Mouse (Mus musculus) left cerebral cortex, postnatal 14 days (tissue): ENCODE measurements around the gene Kcnk10. TPM values are rescaled to one million over a fixed set of nuclear protein-coding genes. Genes with fewer than 3 reads are reported as not detected.

Experiments
- DNase-seq, 2 experiments: peaks; one replicate each; pipeline ENCODE4 v3.0.0; 2021 to 2022; ENCODE audit warnings: low spot score in 2 of 2, mixed read lengths in 1 of 2
- intact Hi-C: fragments of 180-260 bp; cut with DNase I; formaldehyde crosslinking; loops from one replicate; pipeline ENCODE4 v1.15.1; 2025
- total RNA-seq, 2 experiments: library from RNA; stranded (reverse); gene quantifications; 2 replicates each; pipeline ENCODE4 v1.2.3; 2021

Gene Kcnk10
- total RNA-seq, 2 experiments from 2014 or later, result 22.8 to 26.2 TPM

- intact Hi-C loops, result loop anchor here (5.0 kb wide), 3 partner anchors 37 to 117 kb away; no protein-coding TSS in a partner anchor
- peak; percentile 75 to 79 for DNase-seq
Observed at GRCm38 (mm10) chr12:98574353-98575194, 3.5 kb downstream of the Kcnk10 start.

- DNase-seq, result peak; percentile 80 to 89
- intact Hi-C loops, result loop anchor here (5.0 kb wide), 1 partner anchor 36 kb away; no protein-coding TSS in a partner anchor
Observed at GRCm38 (mm10) chr12:98573317-98574270, 4.5 kb downstream of the Kcnk10 start.

- DNase-seq, result no peak
- intact Hi-C loops, result loop anchor here (5.0 kb wide), 1 partner anchor 35 kb away; no protein-coding TSS in a partner anchor
Observed at GRCm38 (mm10) chr12:98571896-98572680, 6.0 kb downstream of the Kcnk10 start.

GRCm38 (mm10) chr12:98569380-98569779, 8.7 kb downstream of the Kcnk10 start:
- DNase-seq, result no peak
- intact Hi-C loops, result no loop called here

- DNase-seq, result no peak
- intact Hi-C loops, result no loop called here
Observed at GRCm38 (mm10) chr12:98567877-98568276, 10.2 kb downstream of the Kcnk10 start.

GRCm38 (mm10) chr12:98564383-98564782, 13.7 kb downstream of the Kcnk10 start:
- no peak for DNase-seq
- intact Hi-C loops, result no loop called here

GRCm38 (mm10) chr12:98563261-98563660, 14.8 kb downstream of the Kcnk10 start:
- intact Hi-C loops, result no loop called here

GRCm38 (mm10) chr12:98562341-98562977, 15.7 kb downstream of the Kcnk10 start:
- no peak for DNase-seq
- intact Hi-C loops, result no loop called here

More at GRCm38 (mm10) chr12:98563261-98563660, 14.8 kb downstream of the Kcnk10 start:
- DNase-seq, result no peak

- no peak for DNase-seq
- intact Hi-C loops, result no loop called here
Observed at GRCm38 (mm10) chr12:98560038-98560437, 18.1 kb downstream of the Kcnk10 start.

- intact Hi-C loops, result no loop called here
- DNase-seq, result no peak
Observed at GRCm38 (mm10) chr12:98557013-98557677, 21.0 kb downstream of the Kcnk10 start.

- intact Hi-C loops, result no loop called here
- no peak for DNase-seq
Observed at GRCm38 (mm10) chr12:98549981-98550380, 28.1 kb downstream of the Kcnk10 start.

GRCm38 (mm10) chr12:98548141-98548540, 30.0 kb downstream of the Kcnk10 start:
- intact Hi-C loops, result no loop called here
- DNase-seq, result no peak

- intact Hi-C loops, result no loop called here
- no peak for DNase-seq
Observed at GRCm38 (mm10) chr12:98545875-98546274, 32.2 kb downstream of the Kcnk10 start.

GRCm38 (mm10) chr12:98545251-98545560, 32.9 kb downstream of the Kcnk10 start:
- DNase-seq, result peak; percentile 77 to 87
- intact Hi-C loops, result no loop called here

GRCm38 (mm10) chr12:98544545-98545250, 33.4 kb downstream of the Kcnk10 start:
- intact Hi-C loops, result no loop called here
- DNase-seq, result peak in 1 of 2 experiments; percentile 69

GRCm38 (mm10) chr12:98536760-98537159, 41.4 kb downstream of the Kcnk10 start:
- no peak for DNase-seq
- intact Hi-C loops, result loop anchor here (5.0 kb wide), 1 partner anchor 36 kb away; no protein-coding TSS in a partner anchor

GRCm38 (mm10) chr12:98536036-98536435, 42.1 kb downstream of the Kcnk10 start:
- intact Hi-C loops, result loop anchor here (5.0 kb wide), 1 partner anchor 36 kb away; no protein-coding TSS in a partner anchor
- DNase-seq, result no peak
